Mouse (Mus musculus) kidney, adult 2 months (tissue): ENCODE data around the gene Clk3.

Experiments used
- CTCF ChIP-seq: fragments of 200-500 bp; conservative IDR thresholded peaks from 2 replicates; pipeline ENCODE4 v1.5.1; 2011; ENCODE audit warnings: low read depth, mild to moderate bottlenecking, control low read depth, low read length, moderate library complexity, mixed read lengths; ENCODE audit not compliant: insufficient read depth, insufficient read length
- POLR2A ChIP-seq: fragments of 200-500 bp; IDR thresholded peaks from one replicate; pipeline ENCODE4 v1.6.1; 2011; ENCODE audit warnings: low read depth, low read length, control low read depth

DNA sequence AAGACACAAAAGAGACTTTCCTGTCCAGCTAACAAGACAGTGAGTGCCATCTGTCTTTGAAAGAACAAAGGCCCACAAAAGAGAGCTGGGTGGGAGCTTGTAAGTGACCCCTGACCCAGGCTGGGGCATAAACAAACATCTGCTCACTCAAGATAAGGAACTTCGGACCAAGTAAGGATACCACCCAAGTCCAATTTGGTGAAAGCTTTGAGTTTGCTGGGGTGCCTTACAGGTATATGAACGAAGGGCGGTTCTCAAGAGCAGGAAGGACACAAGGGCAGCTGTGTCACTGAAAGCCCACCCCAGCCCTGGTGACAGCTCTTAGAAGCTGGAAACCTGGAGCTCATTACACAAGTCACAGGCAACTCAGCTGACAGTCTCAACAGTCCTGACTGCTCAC is 8.1 kb upstream of the Clk3 start:
- no peak for TF ChIP-seq CTCF
- TF ChIP-seq POLR2A = no peak
